1 mouse cellular context compared by ENCODE assay signal in the genomic region with DNA sequence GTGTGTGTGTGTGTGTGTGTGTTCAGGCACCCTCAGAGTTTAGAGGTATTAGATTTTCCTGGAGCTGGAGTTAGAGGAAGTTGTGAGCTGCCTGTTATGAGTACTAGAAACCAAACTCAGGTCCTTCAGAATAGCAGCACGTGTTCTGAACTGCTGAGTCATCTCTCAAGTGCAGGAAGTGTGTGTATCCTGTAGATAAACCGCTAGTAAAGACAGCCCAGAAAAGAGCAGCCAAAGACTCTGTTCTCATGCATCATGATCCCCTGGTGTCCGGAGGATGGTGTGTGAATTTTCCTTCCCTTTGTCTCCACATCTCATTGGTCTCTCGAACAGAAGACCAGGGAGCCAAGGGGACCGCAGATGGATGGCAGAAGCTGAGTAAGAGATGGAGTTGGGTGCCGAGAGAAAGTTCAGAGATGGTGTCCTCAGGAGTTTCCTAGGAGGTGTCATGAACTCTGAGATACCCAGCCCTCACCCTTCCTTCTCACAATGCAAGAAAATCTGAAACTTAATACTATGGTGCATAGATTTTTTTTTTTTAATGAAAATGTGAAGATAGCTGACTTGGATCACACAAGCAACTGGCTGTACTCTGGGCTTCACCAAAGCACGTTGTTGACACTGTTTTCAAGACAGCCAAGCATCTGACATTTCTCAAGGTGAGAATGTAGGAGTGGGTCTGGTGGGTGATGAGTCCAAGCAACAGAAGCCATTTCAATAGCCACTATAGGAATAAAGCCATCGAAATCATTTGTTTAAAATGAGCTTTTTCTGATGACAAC.
TF ChIP-seq lines count a peak whose summit lies in the region.

No protein-coding gene starts in this region.

TF ChIP-seq in MEL, 35 proteins besides CTCF, POLR2A, EP300 and RAD21 (continued from another document):
- TF ChIP-seq UBTF (IDR thresholded peaks at IDR 0.05; ENCODE audit: borderline replicate concordance, insufficient read depth, low read depth, low read length) = no peak
- peak; percentile 93 for TF ChIP-seq TAL1 (IDR thresholded peaks at IDR 0.05; ENCODE audit: low read length)
- TF ChIP-seq MAX (IDR thresholded peaks at IDR 0.05; ENCODE audit: low read length) = peak; percentile 99
- peak; percentile 75 for TF ChIP-seq MYB (IDR thresholded peaks at IDR 0.05; ENCODE audit: low read depth, low read length)
- no peak for TF ChIP-seq ZMIZ1 (IDR thresholded peaks at IDR 0.05; ENCODE audit: low read depth, low read length)
- no peak for TF ChIP-seq ZKSCAN1 (IDR thresholded peaks at IDR 0.05; ENCODE audit: low read depth, low read length)
- peak; percentile 94 for TF ChIP-seq GATA1 (IDR thresholded peaks at IDR 0.05; ENCODE audit: low read depth, low read length)
- no peak for TF ChIP-seq POLR2AphosphoS2 (IDR thresholded peaks at IDR 0.05; ENCODE audit: low read length)
- TF ChIP-seq MYC (IDR thresholded peaks at IDR 0.05; ENCODE audit: low read depth, low read length) = peak; percentile 100
- TF ChIP-seq ELF1 (IDR thresholded peaks at IDR 0.05; ENCODE audit: low read depth, low read length) = no peak; the same call in 1 of the 2 replicates
- peak; percentile 98 for TF ChIP-seq MXI1 (IDR thresholded peaks at IDR 0.05; ENCODE audit: low read depth, low read length)
- no peak; the same call in 1 of the 2 replicates for TF ChIP-seq KAT2A (conservative IDR thresholded peaks at IDR 0.05; ENCODE audit: low read depth, low read length)
- no peak for TF ChIP-seq CHD2 (IDR thresholded peaks at IDR 0.05; ENCODE audit: low read length)
- peak; percentile 85 for TF ChIP-seq USF1 (IDR thresholded peaks at IDR 0.05; ENCODE audit: low read depth, low read length)
